Mouse (Mus musculus) kidney, postnatal 36 days (tissue): ENCODE measurements around the gene Gm28051.

Experiments used
- DNase-seq, 2 experiments: peaks; one replicate each; pipeline ENCODE4 v3.0.0; 2021 to 2022; ENCODE audit warnings: mixed read lengths in 2 of 2

Gm28051 gene

GRCm38 (mm10) chr12:102705216-102705871 lies 52.2 kb downstream of the Gm28051 start:
- peak; percentile 85 to 93 for DNase-seq

GRCm38 (mm10) chr12:102704457-102705198 lies 52.9 kb downstream of the Gm28051 start, which contains the start of gene Itpk1:
Gene Itpk1, minus strand, starts transcription at chr12:102704930.
- peak; percentile 39 to 80 for DNase-seq

GRCm38 (mm10) chr12:102703921-102704408 lies 53.6 kb downstream of the Gm28051 start:
- DNase-seq = no peak

GRCm38 (mm10) chr12:102703441-102703840 lies 54.1 kb downstream of the Gm28051 start:
- DNase-seq = no peak

GRCm38 (mm10) chr12:102703111-102703412 lies 54.5 kb downstream of the Gm28051 start:
- DNase-seq = peak in 1 of 2 experiments; percentile 63

GRCm38 (mm10) chr12:102702356-102703110 lies 55.0 kb downstream of the Gm28051 start:
- peak; percentile 87 to 95 for DNase-seq

GRCm38 (mm10) chr12:102701691-102702207 lies 55.8 kb downstream of the Gm28051 start:
- no peak for DNase-seq

- DNase-seq = no peak
These were observed 57.1 kb downstream of the Gm28051 start for GRCm38 (mm10) chr12:102700453-102700852.

- no peak for DNase-seq
These were observed 58.4 kb downstream of the Gm28051 start for GRCm38 (mm10) chr12:102699156-102699555.

- DNase-seq = no peak
These were observed 59.4 kb downstream of the Gm28051 start for GRCm38 (mm10) chr12:102698089-102698684.

- no peak for DNase-seq
These were observed 60.2 kb downstream of the Gm28051 start for GRCm38 (mm10) chr12:102697381-102697780.

GRCm38 (mm10) chr12:102696635-102697354 lies 60.8 kb downstream of the Gm28051 start:
- DNase-seq = peak in 1 of 2 experiments; percentile 51

- no peak for DNase-seq
These were observed 62.0 kb downstream of the Gm28051 start for GRCm38 (mm10) chr12:102695369-102696239.

GRCm38 (mm10) chr12:102691761-102692160 lies 65.8 kb downstream of the Gm28051 start:
- peak in 1 of 2 experiments; percentile 45 for DNase-seq

GRCm38 (mm10) chr12:102691180-102691579 lies 66.4 kb downstream of the Gm28051 start:
- DNase-seq = peak; percentile 90 to 93

- peak in 1 of 2 experiments; percentile 36 for DNase-seq
These were observed 67.6 kb downstream of the Gm28051 start for GRCm38 (mm10) chr12:102689773-102690563.

- no peak for DNase-seq
These were observed 71.2 kb downstream of the Gm28051 start for GRCm38 (mm10) chr12:102686321-102686720.

- DNase-seq = no peak
These were observed 72.0 kb downstream of the Gm28051 start for GRCm38 (mm10) chr12:102685523-102685931.

- no peak for DNase-seq
These were observed 72.7 kb downstream of the Gm28051 start for GRCm38 (mm10) chr12:102684720-102685386.
